Mouse (Mus musculus) kidney, postnatal 36 days (tissue): ENCODE data around the gene Magi1.

Experiments used
- DNase-seq, 2 experiments: peaks; one replicate each; pipeline ENCODE4 v3.0.0; 2021 to 2022; ENCODE audit warnings: mixed read lengths in 2 of 2

Magi1 gene

GRCm38 (mm10) chr6:93800465-93800864 is 483.3 kb downstream of the Magi1 start:
- DNase-seq, result no peak

- no peak for DNase-seq
These were observed 491.2 kb downstream of the Magi1 start for GRCm38 (mm10) chr6:93792309-93793215.

DNA sequence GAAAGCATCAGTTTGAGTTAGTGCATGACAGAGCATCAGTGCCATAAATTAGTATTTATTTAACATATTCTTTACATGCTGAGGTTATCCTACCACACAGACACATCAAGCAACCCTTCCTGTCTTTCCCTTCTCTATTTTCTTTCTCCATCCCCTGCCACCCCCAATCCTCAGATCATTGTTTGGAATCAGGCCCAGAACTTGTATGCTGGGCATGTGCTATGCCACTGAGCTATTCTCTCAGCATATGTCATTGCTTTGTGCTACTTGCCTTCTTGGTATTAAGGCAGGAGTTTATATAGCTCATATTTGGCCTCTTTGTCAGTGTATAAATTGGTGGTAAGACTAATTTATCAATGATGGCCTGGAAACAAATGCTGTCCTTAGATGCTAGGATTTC is 494.0 kb downstream of the Magi1 start:
- no peak for DNase-seq

- no peak for DNase-seq
These were observed 496.7 kb downstream of the Magi1 start for GRCm38 (mm10) chr6:93787042-93787441.

DNA sequence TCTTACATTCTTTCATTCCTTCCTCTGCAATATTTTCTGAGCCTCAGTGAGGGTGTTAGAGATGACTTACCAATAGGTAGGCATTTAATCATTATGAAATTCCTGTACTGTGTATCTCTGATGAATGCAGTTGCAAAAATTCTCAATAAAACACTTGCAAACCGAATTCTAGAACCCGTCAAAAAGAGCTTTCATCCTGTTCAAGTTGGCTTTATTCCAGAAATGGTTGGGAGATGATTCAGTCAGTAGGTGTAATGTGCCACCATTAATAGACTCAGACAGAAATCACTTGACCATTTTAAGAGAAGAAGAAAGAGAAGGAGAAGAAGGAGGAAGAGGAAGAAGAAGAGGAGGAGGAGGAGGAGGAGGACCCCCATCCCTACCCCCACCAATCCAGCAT is 497.5 kb downstream of the Magi1 start:
- DNase-seq, result no peak

DNA sequence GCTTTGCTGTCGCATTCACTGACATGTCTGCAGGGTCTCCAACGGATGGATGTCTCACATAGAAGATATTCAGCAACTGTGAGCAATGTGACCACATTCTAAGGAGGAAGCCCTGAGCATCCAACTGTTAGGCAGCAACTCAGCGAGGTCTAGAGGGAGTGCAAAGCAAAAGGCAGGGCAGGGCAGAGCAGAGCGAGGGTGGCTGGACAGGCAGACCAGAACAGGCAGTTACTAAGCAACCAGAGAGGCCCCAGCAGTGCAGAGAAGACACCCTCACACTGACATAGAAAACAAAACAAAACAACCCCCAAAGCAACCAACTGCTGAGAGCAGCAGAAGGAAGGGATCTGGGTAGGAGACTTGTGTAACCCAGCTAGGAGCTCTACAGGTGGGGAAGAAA is 512.6 kb downstream of the Magi1 start:
- no peak for DNase-seq

DNA sequence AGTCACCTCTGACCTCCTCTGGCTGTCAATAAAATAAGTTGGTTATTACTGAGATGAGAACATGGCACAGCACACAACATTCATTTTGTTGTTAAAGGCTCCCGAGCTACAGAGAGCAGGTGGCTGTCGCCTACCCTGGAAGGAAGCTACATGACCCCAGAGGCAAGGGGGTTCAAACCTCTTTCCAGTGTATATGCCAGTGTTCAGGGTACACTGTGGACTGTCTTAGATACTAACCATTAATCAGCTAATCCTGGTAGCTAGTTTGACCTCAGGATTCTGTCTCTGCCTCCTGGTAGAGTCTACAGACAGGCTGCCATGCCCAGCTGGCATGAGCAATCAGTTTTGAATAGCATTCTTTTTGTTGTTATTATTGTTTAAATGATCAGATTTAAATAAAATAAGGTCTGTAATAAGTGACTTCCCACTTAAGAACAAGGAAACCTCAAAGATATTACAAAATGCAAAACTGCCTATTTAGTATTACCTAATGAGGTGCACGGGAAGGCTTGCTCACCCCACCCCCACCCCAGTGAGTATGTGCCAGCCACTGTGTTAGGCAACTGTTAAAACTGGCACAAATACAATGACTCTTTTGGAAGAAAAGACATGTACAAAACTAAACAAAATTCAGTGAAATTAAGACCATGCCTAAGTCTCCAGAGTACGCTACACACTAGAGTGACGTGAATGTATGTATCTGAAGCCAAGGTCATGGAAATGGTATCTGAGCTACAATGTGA is 513.3 kb downstream of the Magi1 start:
- no peak for DNase-seq

GRCm38 (mm10) chr6:93758114-93758513 is 525.6 kb downstream of the Magi1 start:
- DNase-seq, result no peak

GRCm38 (mm10) chr6:93757353-93758087 is 526.2 kb downstream of the Magi1 start:
- DNase-seq, result peak; percentile 78 to 88

GRCm38 (mm10) chr6:93743145-93743544 is 540.6 kb downstream of the Magi1 start:
- no peak for DNase-seq

DNA sequence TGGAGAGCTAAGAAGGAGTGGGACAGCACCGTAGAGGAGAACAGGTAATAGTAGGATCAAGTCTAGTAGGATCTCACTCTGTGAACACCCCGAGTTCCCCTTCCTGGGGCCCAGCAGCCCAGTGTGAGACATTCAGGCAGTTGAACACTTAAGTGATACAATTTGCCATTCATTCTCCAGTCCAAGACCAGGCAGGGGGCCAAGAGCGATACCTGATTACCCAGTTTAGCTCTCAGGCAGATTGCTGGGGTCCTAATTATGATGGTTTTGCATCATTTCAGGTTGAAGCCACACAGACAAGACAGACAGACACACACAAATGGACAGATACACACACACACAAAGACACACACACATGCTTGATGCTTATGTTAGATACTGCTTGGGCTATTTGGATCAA is 543.9 kb downstream of the Magi1 start:
- DNase-seq, result peak in 1 of 2 experiments; percentile 9

- DNase-seq, result no peak
These were observed 546.6 kb downstream of the Magi1 start for GRCm38 (mm10) chr6:93737083-93737482.

GRCm38 (mm10) chr6:93736071-93736470 is 547.6 kb downstream of the Magi1 start:
- no peak for DNase-seq

- no peak for DNase-seq
These were observed 549.9 kb downstream of the Magi1 start for GRCm38 (mm10) chr6:93733800-93734199.

DNA sequence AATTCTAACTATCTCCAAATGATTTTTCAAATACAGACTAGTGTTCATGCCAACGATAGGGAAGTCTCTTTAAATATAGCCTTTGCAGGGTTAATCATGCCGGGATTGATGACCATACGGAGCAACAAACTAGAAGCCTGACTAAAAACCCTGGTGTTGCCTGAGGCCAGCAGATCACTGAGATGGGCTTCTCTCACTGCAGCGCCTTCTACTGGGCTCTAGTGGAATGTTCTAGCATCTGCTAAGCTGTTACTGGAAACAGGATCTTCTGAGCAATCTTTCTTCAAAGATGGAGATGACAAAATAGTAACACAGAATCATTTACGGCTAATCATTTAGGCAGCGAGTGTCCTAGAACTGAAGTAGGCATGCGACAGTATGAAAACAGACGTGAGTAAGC is 554.0 kb downstream of the Magi1 start:
- peak in 1 of 2 experiments; percentile 23 for DNase-seq

DNA sequence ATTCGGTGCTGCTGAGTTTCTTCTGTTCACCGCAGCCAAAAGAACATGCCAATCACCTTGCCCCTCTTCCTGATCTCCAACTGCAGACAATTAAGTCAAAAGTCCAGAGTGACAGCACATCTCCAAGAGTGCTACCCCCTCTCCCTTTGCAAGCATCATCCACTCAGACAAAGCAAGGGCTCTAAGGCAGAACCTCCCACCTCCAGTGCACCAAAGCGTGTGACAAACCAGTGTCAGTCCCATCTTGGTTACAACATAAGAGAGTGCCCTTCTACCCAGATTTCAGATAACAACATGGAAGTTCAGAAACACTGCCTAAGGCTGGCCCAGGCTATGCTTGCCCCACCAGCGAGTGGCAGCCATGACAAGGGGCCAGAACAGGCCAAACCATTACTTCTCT is 554.9 kb downstream of the Magi1 start:
- DNase-seq, result no peak

- DNase-seq, result peak; percentile 36 to 46
These were observed 556.0 kb downstream of the Magi1 start for GRCm38 (mm10) chr6:93727630-93728178.

- DNase-seq, result peak in 1 of 2 experiments; percentile 28
These were observed 556.8 kb downstream of the Magi1 start for GRCm38 (mm10) chr6:93726829-93727455.

DNA sequence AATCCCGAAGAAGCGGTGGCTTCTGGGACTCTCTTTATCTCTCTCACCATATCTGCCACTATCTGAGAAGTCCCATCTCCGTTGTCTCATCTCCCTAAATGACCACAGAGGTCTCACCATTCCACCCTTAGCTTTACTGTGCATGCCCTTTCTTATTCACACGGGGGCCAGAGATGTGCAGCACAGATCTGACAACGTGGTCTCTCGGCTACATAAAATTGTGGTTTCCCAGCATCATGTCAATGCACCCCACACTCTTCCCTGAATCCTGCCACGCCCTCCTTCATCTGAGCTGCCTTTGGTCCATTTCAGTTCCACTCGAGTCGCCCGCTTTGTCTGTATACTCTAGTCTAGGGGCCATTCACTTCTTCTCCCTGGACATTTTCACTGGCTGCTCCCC is 557.6 kb downstream of the Magi1 start:
- no peak for DNase-seq

DNA sequence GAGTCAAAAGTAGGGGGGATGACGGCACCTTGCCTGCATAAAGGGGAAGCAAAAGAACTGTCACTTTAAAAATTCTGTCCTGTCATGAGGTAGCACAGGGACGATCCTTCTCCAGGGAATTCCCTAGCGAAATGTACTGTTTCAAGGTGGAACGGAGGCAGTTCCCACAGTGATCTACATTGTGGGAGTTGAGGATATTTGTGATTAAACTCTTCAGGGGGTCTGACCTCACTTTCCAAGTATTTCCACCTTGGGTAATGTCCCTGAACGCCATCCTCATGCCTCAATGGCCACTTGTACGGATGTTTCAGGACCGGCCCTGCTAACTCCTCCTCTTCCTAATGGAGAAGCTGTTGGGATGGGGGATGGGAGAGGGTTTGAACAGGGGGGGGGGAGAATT is 559.0 kb downstream of the Magi1 start:
- no peak for DNase-seq

DNA sequence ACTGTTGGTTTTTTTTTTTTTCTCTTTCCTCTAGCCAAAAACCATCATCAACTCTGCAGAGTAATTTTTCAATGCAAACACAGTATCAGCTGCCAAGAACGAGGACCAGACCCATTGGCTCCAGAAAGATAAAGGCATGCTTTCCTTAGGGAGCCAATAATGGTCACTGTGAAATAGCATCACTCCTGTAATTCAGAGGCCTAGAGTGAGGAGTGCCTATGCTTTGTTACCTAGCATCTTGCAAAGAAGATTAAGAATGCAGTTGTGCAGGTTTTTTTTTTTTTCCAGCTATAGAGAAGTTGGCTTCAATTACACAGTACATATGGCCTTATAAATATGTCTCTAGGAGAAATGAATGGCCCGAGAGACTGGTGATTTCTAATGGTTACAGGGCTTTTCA is 560.5 kb downstream of the Magi1 start:
- no peak for DNase-seq

DNA sequence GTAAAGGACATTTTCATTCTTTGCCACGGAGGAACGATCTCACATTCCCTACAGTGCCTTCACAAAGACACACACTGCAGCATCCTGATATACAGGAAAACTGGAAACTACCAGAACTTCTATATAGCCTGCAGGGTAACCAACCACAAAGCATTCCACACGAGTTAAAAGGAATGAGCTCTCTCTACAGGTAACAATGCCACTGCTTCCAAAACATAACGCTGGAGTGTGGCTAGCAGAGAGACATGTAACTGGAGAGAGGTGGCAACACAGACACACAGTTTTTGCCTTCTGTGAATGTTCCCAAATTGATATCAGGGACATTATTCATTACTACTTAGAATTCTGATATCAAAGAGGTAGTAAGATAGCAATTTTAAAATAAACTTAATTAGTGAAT is 564.2 kb downstream of the Magi1 start:
- DNase-seq, result no peak

GRCm38 (mm10) chr6:93718385-93718784 is 565.3 kb downstream of the Magi1 start:
- no peak for DNase-seq
